Mouse (Mus musculus) kidney, adult 2 months (tissue): ENCODE measurements around the gene Wfikkn1.

ENCODE experiments used
- CTCF ChIP-seq: fragments of 200-500 bp; conservative IDR thresholded peaks from 2 replicates; pipeline ENCODE4 v1.5.1; 2011; ENCODE audit warnings: low read depth, mild to moderate bottlenecking, control low read depth, low read length, moderate library complexity, mixed read lengths; ENCODE audit not compliant: insufficient read depth, insufficient read length
- POLR2A ChIP-seq: fragments of 200-500 bp; IDR thresholded peaks from one replicate; pipeline ENCODE4 v1.6.1; 2011; ENCODE audit warnings: low read depth, low read length, control low read depth

DNA sequence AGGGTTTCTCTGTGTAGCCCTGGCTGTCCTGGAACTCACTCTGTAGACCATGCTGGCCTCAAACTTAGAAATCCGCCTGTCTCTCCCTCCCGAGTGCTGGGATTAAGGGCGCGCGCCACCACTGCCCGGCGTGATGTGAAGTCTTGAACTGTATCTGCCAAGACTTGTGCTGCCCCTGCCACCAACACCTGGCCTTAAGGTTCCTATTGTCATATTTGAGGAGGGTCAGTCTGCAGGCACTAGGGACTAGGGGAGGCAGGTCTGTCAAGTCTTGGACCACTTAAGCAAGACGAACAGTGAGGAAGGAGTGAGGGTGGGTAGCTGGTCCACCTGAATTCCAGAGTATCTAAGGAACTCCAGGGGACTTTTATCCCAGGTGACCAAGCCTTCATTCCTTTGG lies 11.2 kb downstream of the Wfikkn1 start:
- TF ChIP-seq CTCF: no peak
- no peak for TF ChIP-seq POLR2A
